Mouse (Mus musculus): ENCODE measurements at regions not wholly inside any gene's neighbourhood (a gene's known extent, or its start where the extent isn't known, plus 50 kb on each side); places are given as distances from the start of the nearest gene placed in this dataset.

GRCm38 (mm10) chr7:124455659-124456058 lies 473.0 kb downstream of the Hs3st4 start:
- intact Hi-C loops (cut with DNase I): no loop called here
- DNase-seq: no peak

- no peak for DNase-seq
- intact Hi-C loops (cut with DNase I): no loop called here
Measured at GRCm38 (mm10) chr7:124487326-124487725, 504.7 kb downstream of the Hs3st4 start.

- intact Hi-C loops (cut with DNase I): no loop called here
- DNase-seq: no peak
Measured at GRCm38 (mm10) chr7:124491109-124491793, 508.6 kb downstream of the Hs3st4 start.

- intact Hi-C loops (cut with DNase I): no loop called here
Measured at GRCm38 (mm10) chr7:124491851-124492390, 509.3 kb downstream of the Hs3st4 start.

GRCm38 (mm10) chr7:124500636-124501035 lies 518.0 kb downstream of the Hs3st4 start:
- no peak for DNase-seq

More at GRCm38 (mm10) chr7:124491851-124492390, 509.3 kb downstream of the Hs3st4 start:
- DNase-seq: no peak

GRCm38 (mm10) chr7:124502760-124503159 lies 520.1 kb downstream of the Hs3st4 start:
- intact Hi-C loops (cut with DNase I): no loop called here
- no peak for DNase-seq

More at GRCm38 (mm10) chr7:124500636-124501035, 518.0 kb downstream of the Hs3st4 start:
- intact Hi-C loops (cut with DNase I): no loop called here

GRCm38 (mm10) chr7:124549038-124549437 lies 566.4 kb downstream of the Hs3st4 start:
- DNase-seq: no peak
- intact Hi-C loops (cut with DNase I): no loop called here

- intact Hi-C loops (cut with DNase I): no loop called here
- no peak for DNase-seq
Measured at GRCm38 (mm10) chr7:124557213-124557612, 574.5 kb downstream of the Hs3st4 start.

- no peak for DNase-seq
- intact Hi-C loops (cut with DNase I): no loop called here
Measured at GRCm38 (mm10) chr7:124570804-124571203, 588.1 kb downstream of the Hs3st4 start.

GRCm38 (mm10) chr7:124573666-124574065 lies 591.0 kb downstream of the Hs3st4 start:
- intact Hi-C loops (cut with DNase I): no loop called here
- DNase-seq: no peak

- no peak for DNase-seq
- intact Hi-C loops (cut with DNase I): no loop called here
Measured at GRCm38 (mm10) chr7:124581342-124581741, 598.7 kb downstream of the Hs3st4 start.

GRCm38 (mm10) chr7:124585296-124585695 lies 602.6 kb downstream of the Hs3st4 start:
- intact Hi-C loops (cut with DNase I): no loop called here
- no peak for DNase-seq

GRCm38 (mm10) chr7:124591369-124591768 lies 608.7 kb downstream of the Hs3st4 start:
- intact Hi-C loops (cut with DNase I): no loop called here
- DNase-seq: no peak

GRCm38 (mm10) chr7:124593462-124593861 lies 610.8 kb downstream of the Hs3st4 start:
- intact Hi-C loops (cut with DNase I): no loop called here
- peak in 1 of 2 experiments; percentile 3 for DNase-seq

GRCm38 (mm10) chr7:124600767-124601166 lies 618.1 kb downstream of the Hs3st4 start:
- intact Hi-C loops (cut with DNase I): no loop called here
- no peak for DNase-seq

GRCm38 (mm10) chr7:124604581-124604980 lies 621.9 kb downstream of the Hs3st4 start:
- intact Hi-C loops (cut with DNase I): no loop called here
- no peak for DNase-seq

- intact Hi-C loops (cut with DNase I): no loop called here
- no peak for DNase-seq
Measured at GRCm38 (mm10) chr7:124605978-124606377, 623.3 kb downstream of the Hs3st4 start.

GRCm38 (mm10) chr7:124607061-124607460 lies 624.4 kb downstream of the Hs3st4 start:
- DNase-seq: no peak
- intact Hi-C loops (cut with DNase I): no loop called here

- no peak for DNase-seq
- intact Hi-C loops (cut with DNase I): no loop called here
Measured at GRCm38 (mm10) chr7:124610437-124610836, 627.8 kb downstream of the Hs3st4 start.

GRCm38 (mm10) chr7:124647131-124647530 lies 664.5 kb downstream of the Hs3st4 start:
- intact Hi-C loops (cut with DNase I): no loop called here
- no peak for DNase-seq

- intact Hi-C loops (cut with DNase I): no loop called here
Measured at GRCm38 (mm10) chr7:124667180-124667968, 684.7 kb downstream of the Hs3st4 start.

GRCm38 (mm10) chr7:124668058-124668457 lies 685.4 kb downstream of the Hs3st4 start:
- DNase-seq: no peak
- intact Hi-C loops (cut with DNase I): no loop called here

More at GRCm38 (mm10) chr7:124667180-124667968, 684.7 kb downstream of the Hs3st4 start:
- DNase-seq: no peak
